Mouse (Mus musculus) embryonic stem cell, embryonic (primary cell): ENCODE measurements at regions not wholly inside any gene's neighbourhood (a gene's known extent, or its start where the extent isn't known, plus 50 kb on each side); places are given as distances from the start of the nearest gene placed in this dataset.

Experiments
- CTCF ChIA-PET, 4 experiments: fragments of 300-600 bp in 2 of 4; fragments of 350-600 bp in 2 of 4; sonication (Branson Sonifier 250); formaldehyde crosslinking; loops; one replicate each; lab custom pipeline; 2022; ENCODE audit warnings: inconsistent platforms in 2 of 4; lab: Charles Lee
- POLR2A ChIA-PET, 4 experiments: fragments of 300-600 bp in 2 of 4; fragments of 350-600 bp in 2 of 4; sonication (Branson Sonifier 250); formaldehyde crosslinking; loops; one replicate each; lab custom pipeline; 2022; ENCODE audit warnings: antibody characterized with exemption in 4 of 4, inconsistent platforms in 1 of 4; lab: Charles Lee

- CTCF ChIA-PET, result no interaction called here
- POLR2A ChIA-PET, result no interaction called here
These were observed 389.1 kb upstream of the Fam241a start for GRCm38 (mm10) chr3:128285214-128285613.

- CTCF ChIA-PET, result no interaction called here
These were observed 384.5 kb upstream of the Fam241a start for GRCm38 (mm10) chr3:128280626-128281025.

GRCm38 (mm10) chr3:128270576-128270975 lies 374.5 kb upstream of the Fam241a start:
- POLR2A ChIA-PET, result no interaction called here
- CTCF ChIA-PET, result no interaction called here

More at GRCm38 (mm10) chr3:128280626-128281025, 384.5 kb upstream of the Fam241a start:
- POLR2A ChIA-PET, result no interaction called here

GRCm38 (mm10) chr3:128261208-128261607 lies 365.1 kb upstream of the Fam241a start:
- POLR2A ChIA-PET, result no interaction called here
- CTCF ChIA-PET, result no interaction called here

- ChIA-PET CTCF (no interaction called here), POLR2A (no interaction called here)
These were observed 351.7 kb upstream of the Fam241a start for GRCm38 (mm10) chr3:128247816-128248215.

- CTCF ChIA-PET, result no interaction called here
- POLR2A ChIA-PET, result no interaction called here
These were observed 343.8 kb upstream of the Fam241a start for GRCm38 (mm10) chr3:128239813-128240421.

GRCm38 (mm10) chr3:128230390-128230789 lies 334.3 kb upstream of the Fam241a start:
- ChIA-PET POLR2A (no interaction called here), CTCF (no interaction called here)

- ChIA-PET POLR2A (no interaction called here), CTCF (no interaction called here)
These were observed 330.9 kb upstream of the Fam241a start for GRCm38 (mm10) chr3:128226930-128227585.

- POLR2A ChIA-PET, result no interaction called here
- CTCF ChIA-PET, result no interaction called here
These were observed 330.4 kb upstream of the Fam241a start for GRCm38 (mm10) chr3:128226503-128226902.

- CTCF ChIA-PET, result no interaction called here
- POLR2A ChIA-PET, result no interaction called here
These were observed 326.2 kb upstream of the Fam241a start for GRCm38 (mm10) chr3:128222344-128222743.

- POLR2A ChIA-PET, result no interaction called here
- CTCF ChIA-PET, result no interaction called here
These were observed 325.5 kb upstream of the Fam241a start for GRCm38 (mm10) chr3:128221625-128222024.

GRCm38 (mm10) chr3:128220776-128221550 lies 324.8 kb upstream of the Fam241a start:
- POLR2A ChIA-PET, result no interaction called here
- CTCF ChIA-PET, result no interaction called here

- ChIA-PET CTCF (no interaction called here), POLR2A (interaction anchor here in 1 of 4 experiments (0.5 kb wide), 1 partner anchor 466 kb away, joined by 4 read pairs; no protein-coding TSS in a partner anchor)
These were observed 321.8 kb upstream of the Fam241a start for GRCm38 (mm10) chr3:128217765-128218415.

GRCm38 (mm10) chr3:128212256-128212655 lies 316.1 kb upstream of the Fam241a start:
- CTCF ChIA-PET, result no interaction called here
- POLR2A ChIA-PET, result no interaction called here

- ChIA-PET POLR2A (no interaction called here), CTCF (no interaction called here)
These were observed 314.5 kb upstream of the Fam241a start for GRCm38 (mm10) chr3:128210591-128210990.

- POLR2A ChIA-PET, result interaction anchor here in 1 of 4 experiments (0.6 kb wide), 1 partner anchor 146 kb away, joined by 4 read pairs; no protein-coding TSS in a partner anchor
- CTCF ChIA-PET, result no interaction called here
These were observed 310.8 kb upstream of the Fam241a start for GRCm38 (mm10) chr3:128206948-128207347.

- ChIA-PET POLR2A (no interaction called here), CTCF (no interaction called here)
These were observed 310.4 kb upstream of the Fam241a start for GRCm38 (mm10) chr3:128206483-128206882.

GRCm38 (mm10) chr3:128200574-128201235 lies 304.6 kb upstream of the Fam241a start:
- ChIA-PET POLR2A (no interaction called here), CTCF (no interaction called here)

GRCm38 (mm10) chr3:128199466-128199865 lies 303.3 kb upstream of the Fam241a start:
- CTCF ChIA-PET, result no interaction called here
- POLR2A ChIA-PET, result no interaction called here
